Mouse (Mus musculus): ENCODE data around the gene Dnah17.

DNA sequence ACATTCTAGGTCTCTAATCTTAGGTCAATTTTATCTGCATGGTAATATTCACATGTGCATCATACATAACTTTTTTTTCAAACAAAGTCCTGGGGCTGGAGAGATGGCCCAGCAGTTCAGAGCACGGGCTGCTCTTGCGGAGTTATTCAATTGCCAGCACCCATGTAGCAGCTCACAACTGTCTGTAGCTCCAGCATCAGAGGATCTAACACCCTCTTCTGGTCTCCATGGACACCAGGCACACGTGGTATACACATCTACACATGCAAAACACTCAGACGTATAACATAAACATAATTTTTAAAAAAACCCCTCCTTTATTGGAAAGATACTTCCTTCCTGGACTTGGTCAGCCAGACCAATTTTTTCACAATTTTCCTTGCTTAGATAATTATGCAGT, 28.3 kb upstream of the Dnah17 start:
- TF ChIP-seq CTCF (IDR thresholded peaks at IDR 0.05; ENCODE audit: extremely low read depth, insufficient read depth, insufficient read length, insufficient replicate concordance) (no peak), POLR2A (IDR thresholded peaks at IDR 0.05; ENCODE audit: low read depth, low read length) (no peak)
